Mouse (Mus musculus): ENCODE measurements around the gene Crocc2. TPM values are rescaled to one million over a fixed set of nuclear protein-coding genes. Genes with fewer than 3 reads are reported as not detected.

Crocc2 gene
- polyA plus RNA-seq, 1 experiment = 0.10 TPM

DNA sequence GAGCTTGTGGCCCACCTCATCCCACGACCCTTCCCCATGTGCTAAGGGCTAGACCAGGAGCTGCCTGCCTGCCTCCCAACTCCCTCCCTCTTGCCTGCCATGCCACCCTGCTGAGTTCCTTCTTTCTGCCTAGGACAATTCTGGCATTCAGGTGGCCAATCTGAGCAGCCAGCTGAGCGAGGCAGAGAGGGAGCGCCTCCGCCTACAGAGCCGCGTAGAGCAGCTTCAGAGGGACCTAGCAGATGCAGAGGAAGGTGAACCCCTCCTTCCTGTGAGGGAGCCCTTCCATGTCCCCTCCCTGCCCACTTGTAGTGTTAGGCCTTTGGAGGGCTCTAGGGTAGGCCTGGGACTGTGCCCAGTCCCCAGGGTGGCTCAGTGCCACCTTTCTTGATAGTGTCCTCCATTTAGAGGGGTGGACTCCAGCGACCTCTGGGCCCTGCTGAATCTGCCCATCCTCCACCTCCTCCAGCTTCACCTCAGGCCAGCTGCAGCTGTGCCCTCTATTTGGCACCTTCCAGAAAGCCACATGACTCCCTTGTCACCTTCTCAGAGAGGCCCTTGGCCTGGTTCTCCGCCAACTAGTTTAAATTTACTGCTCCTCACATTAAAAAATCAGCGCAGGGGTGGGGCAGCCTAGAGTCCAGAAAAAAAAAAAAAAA is 48.4 kb downstream of the Crocc2 start:
- no peak for DNase-seq (ENCODE audit: low spot score)

- no peak for DNase-seq (ENCODE audit: low spot score)
Measured at GRCm38 (mm10) chr1:93217530-93217929, 49.0 kb downstream of the Crocc2 start.

DNA sequence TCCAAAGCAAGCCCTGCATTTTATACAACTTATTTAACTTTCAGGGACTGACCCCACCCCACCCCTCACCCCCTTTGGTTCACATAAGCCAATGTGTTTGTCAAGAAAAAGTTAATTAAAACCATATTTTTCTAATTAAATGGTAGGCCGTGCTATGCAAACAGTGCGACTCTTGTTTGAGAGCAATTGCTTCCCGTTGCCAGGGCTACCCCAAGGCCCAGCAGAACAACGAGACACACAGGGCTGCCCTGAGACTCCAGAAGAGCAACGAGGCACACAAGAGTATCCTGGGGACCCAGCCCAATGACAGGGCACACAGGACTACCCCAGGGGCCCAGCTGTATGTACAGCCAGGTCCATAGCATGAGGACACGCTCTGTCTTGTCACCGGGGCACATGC is 52.3 kb downstream of the Crocc2 start:
- no peak for DNase-seq (ENCODE audit: low spot score)

- peak; percentile 63 for DNase-seq (ENCODE audit: low spot score)
Measured at GRCm38 (mm10) chr1:93223972-93224371, 55.4 kb downstream of the Crocc2 start.

GRCm38 (mm10) chr1:93225226-93225625 is 56.7 kb downstream of the Crocc2 start:
- no peak for DNase-seq (ENCODE audit: low spot score)

DNA sequence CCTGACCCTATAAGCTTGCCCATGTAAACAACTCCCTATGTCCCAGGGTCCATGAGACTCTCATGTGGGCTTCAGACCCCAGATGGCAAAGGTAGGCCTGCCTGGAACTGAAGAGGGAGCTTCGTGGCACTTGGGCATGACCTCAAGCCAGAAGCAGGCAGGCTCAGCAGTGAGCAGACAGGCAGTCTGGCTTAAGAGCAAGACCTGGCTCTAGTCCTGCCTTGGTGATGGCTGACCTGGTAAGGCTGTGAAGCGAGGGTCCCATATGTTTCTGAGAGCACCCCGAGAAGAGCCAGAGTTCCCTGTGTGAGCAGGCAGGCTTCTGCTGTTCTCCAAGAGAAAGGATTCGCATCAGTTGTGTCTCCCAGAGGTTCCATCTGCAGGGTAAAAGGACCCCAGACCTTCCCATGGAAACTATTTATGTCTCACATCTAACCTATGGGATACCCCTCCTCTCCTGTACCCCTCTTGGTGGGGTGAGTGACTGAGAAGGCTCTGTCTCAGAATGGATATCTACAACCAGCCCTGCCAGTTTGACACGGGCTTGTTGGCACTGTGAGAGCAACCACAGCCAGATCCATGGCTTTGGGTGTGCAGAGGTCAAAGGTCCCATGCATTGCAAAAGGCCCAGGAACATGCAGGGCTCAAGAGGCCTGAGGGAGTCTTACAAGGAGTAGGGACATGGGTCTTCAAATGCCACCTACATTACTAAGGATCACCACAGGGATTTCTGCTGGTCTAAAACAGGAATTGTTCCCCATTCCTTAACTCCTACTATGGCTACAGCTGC is 57.4 kb downstream of the Crocc2 start:
- DNase-seq (ENCODE audit: low spot score) = no peak

- DNase-seq (ENCODE audit: low spot score) = no peak
Measured at GRCm38 (mm10) chr1:93227303-93227975, 58.9 kb downstream of the Crocc2 start.

DNA sequence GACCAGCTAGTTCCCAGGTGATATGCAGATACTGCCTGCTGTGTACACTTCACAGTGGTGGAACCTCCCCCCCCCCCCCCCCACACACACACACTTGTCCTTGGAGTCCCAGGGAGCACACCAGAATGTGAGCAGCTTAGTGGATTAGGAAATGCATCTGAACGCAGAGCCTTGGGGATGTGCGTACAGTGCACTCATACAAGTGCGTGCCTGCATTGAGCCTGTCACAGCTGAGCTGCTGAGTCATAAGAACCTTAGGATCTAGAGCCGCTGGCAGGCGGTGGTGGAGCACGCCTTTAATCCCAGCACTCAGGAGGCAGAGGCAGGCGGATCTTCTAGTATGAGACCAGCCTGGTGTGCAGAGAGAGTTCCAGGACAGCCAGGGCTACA is 59.4 kb downstream of the Crocc2 start:
- DNase-seq (ENCODE audit: low spot score) = no peak

DNA sequence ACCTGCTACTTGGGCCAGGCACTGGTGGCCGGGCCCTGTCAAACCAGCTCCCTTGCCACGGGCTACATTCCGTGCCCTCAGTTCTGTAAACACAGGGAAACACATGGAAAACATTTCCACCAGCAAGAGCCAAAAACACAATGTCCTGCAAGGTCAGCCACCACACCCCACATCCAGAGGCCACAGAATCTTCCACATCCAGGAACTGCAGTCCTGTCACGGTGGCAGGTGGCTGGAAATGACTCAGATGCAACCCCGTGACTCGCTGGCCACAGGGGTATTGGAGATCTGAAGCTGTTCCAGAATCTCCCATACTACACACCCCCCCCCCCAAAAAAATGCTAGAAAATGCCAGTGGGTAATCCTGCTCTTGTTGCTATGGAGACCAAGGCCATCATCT is 60.7 kb downstream of the Crocc2 start:
- no peak for DNase-seq (ENCODE audit: low spot score)

- no peak for DNase-seq (ENCODE audit: low spot score)
Measured at GRCm38 (mm10) chr1:93229626-93230025, 61.1 kb downstream of the Crocc2 start.

GRCm38 (mm10) chr1:93235576-93236544 is 67.3 kb downstream of the Crocc2 start, which contains the start of gene Sned1:
Sned1 (plus strand) TSS chr1:93235841.
- peak; percentile 82 for DNase-seq (ENCODE audit: low spot score)

DNA sequence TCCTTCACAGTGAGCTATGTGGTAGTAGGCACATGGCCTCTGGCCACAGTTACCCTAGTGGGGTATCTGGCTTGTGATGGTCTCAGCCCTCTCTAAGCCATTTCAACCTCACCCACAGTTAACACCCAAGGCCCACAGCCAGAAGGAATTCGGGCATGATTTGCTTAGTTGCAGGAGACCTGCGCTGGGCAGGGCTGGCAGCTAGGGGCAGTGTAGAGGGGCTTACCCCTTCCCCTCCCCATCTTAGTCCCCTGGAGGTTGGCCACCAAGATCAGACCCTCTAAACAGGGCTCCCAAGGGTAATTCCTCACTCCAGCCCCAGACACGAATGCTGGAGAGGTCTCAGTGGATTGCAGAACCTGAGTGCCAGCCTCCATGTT is 68.0 kb downstream of the Crocc2 start:
- DNase-seq (ENCODE audit: low spot score) = no peak

- no peak for DNase-seq (ENCODE audit: low spot score)
Measured at GRCm38 (mm10) chr1:93237676-93238075, 69.2 kb downstream of the Crocc2 start.

DNA sequence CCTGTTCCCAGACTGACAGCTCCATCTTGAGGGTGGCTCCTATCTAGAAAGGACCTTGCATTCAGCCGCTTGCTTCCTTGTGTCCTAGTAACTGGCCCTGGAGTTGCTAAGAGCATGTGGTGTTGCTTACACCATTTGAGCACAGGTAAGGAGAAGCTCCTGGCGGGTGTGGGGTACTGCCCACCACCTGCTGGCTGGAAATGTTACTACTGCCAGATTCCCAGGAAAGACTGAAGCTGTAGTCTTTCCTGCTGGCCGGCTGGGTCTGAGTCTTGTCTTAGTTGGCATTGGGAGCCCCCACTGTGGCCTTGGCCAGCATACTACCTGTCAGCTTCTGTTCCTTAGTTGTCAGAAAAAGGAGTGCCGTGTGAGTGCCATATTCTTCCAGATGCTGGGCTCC is 69.7 kb downstream of the Crocc2 start:
- no peak for DNase-seq (ENCODE audit: low spot score)

- no peak for DNase-seq (ENCODE audit: low spot score)
Measured at GRCm38 (mm10) chr1:93245936-93246335, 77.4 kb downstream of the Crocc2 start.

- DNase-seq (ENCODE audit: low spot score) = no peak
Measured at GRCm38 (mm10) chr1:93252586-93252985, 84.1 kb downstream of the Crocc2 start.

DNA sequence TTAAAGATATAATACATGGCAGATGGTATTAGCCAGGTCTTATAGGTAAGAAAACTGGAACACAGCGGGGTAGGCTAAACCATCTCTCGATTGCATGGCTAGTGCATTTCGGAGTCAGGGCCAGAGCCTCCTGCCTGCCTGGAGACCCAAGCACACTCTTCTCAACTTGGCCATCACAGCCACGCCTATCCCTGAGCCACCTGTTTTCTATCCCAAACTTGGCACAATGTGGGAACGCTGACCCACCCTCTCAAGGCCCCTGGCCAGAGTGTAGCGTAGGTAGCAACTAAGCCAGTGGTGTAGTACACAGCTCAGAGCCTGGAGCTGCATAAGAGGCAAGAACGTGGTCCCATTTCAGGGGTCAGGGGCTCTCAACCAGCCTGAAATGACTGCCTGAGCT is 87.2 kb downstream of the Crocc2 start:
- DNase-seq (ENCODE audit: low spot score) = no peak

- no peak for DNase-seq (ENCODE audit: low spot score)
Measured at GRCm38 (mm10) chr1:93257560-93257959, 89.0 kb downstream of the Crocc2 start.

GRCm38 (mm10) chr1:93267207-93267606 is 98.7 kb downstream of the Crocc2 start:
- no peak for DNase-seq (ENCODE audit: low spot score)

DNA sequence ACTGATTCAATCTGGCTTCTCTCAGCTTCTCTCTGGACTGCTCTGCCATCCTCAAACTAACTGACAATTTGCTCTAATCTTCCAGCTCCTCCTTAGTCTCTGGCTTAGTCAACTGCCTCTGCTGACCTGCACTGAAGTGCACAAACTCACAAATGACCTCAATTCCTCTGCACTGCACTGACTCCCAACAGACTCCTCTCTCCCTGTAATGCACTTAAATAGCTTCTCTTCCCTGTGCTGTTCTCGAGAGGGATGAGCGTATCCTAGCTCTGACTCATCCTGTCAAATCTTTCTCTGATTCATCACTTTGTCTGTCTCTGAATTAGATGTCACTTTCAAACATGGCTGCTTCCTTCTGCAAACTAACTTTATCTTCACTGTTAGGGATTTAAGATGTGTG is 99.7 kb downstream of the Crocc2 start:
- no peak for DNase-seq (ENCODE audit: low spot score)

DNA sequence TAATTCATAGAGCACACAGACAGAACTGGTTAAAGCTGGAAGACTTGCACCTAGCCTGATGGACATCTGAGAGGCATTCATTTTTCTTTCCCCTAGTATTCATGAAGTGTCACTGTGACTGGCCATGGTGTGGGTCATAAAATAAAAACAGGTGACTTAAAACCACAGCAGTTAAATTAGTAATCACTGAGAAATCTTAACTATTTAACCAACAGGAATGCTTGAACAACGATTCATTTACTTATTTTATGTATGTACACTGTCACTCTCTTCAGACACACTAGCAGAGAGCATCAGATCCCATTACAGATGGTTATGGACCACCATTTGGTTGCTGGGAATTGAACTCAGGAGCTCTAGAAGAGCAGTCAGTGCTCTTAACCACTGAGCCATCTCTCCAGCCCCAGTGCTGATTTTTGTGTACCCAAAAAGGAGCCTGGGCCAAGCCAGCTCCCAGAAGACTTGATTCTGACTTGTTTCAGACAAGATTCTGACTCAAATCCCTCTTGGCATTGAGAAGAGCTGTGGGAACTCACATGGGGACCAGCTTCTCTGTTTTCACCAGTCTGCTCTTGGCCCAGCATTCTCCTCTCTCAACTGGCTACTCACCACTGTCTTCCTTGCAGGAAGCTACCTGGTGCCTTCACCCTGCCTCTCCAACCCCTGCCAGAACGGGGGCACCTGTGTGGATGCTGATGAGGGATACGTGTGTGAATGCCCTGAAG is 102.2 kb downstream of the Crocc2 start:
- no peak for DNase-seq (ENCODE audit: low spot score)
